Mouse (Mus musculus) right cerebral cortex, postnatal 10 days (tissue): ENCODE results near the gene Dnaaf3.
A peak's percentile ranks its signal among the peaks of the same experiment; 100 is the strongest.

Experiments used
- DNase-seq, 2 experiments: peaks; one replicate each; pipeline ENCODE4 v3.0.0; 2021; ENCODE audit warnings: low spot score in 2 of 2

Gene Dnaaf3

DNA sequence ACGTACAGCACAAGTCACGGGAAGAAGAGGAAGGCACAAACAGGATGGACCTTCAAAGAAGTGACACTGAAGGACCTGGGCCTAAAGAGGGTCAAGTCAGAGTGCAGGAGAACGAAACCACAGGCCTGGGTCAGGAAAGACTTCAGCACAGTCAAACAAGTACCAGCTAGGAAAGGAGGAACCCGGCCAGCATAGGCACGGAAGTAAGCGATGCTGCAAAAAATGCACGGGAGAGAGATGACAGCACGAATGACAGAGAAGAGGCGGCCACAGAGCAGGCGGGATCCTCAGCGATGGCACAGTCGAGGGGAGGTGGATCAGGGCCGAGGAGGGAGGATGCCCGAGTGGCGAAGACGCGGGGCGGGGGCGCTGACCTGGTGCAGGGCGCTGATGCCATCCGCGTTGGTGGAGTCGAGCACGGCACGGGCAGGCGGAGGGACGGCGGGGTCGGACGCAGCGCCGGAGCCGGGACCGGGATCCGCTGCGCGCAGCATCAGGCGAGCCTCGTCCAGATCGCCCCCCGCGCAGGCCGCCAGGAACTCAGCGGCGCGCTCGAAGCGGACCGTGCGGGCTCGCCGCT lies 31.3 kb downstream of the Dnaaf3 start:
- peak; percentile 66 to 68 for DNase-seq

DNA sequence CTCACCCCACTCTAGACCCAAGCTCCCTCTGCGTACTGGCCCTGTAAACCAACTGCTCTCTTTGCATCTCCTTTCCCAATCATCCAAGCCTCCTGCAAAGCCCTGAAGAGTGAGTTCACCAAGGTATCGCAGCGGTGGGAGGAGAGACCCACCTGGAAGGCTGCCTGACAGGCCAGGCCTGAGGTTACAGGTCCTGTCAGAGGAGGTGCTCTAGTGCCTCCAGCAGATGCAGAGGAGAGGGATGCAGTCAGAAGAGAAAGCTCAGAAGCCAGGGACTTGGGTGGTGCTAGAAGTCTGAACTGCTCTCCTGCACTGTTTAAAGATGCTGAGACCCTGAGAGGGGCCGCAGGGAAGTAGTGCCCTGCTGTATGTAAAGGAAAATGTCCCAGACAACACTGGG lies 33.2 kb downstream of the Dnaaf3 start:
- no peak for DNase-seq

DNA sequence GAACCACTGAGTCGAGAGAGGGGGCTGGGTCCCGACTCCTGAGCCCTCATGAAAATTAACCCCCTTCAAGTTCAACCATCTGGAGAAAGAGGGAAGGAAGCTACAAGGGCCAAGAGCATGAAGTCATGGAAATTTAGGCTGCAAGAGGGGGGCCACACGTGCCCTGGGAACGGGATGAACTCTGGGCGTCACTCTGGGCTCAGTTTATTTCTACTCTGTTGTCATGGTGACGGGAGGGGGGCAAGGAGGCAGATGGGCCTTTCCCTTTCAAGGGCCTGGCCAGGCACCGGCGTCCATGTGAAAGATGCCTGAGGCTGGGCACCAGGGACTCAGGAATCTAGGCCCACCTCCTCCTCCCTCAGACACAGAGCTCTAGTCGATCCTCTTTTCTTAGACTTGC lies 34.0 kb downstream of the Dnaaf3 start:
- peak in 1 of 2 experiments; percentile 67 for DNase-seq

DNA sequence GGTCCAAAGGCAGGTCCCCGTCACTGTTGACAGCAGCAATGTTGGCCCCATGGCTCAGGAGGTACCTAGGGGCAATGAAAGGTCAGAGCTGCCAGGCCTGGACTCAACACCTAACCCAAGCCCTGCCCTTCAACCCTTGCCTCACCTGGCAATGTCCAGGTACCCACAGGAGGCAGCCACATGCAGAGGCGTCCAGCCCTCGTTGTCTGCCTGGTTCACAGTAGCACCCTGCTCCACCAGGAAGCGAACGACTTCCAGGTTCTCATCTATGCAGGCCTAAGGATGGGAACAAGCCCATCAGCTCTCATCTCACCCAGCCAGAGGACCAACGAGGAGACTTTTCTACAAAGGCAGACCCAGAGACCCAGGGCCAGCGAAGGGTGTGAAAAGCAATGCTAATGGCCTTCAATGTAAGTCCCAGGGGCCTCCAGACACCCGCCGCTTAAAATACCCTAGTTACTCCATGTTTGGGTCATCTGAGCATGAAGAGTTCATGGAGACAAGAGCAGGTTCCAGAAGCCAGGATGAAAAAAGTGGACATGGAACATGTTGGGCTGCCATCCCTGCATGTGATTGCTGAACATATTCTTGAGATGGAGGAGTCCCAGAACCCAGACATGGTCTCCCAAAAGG lies 34.9 kb downstream of the Dnaaf3 start:
- no peak for DNase-seq

DNA sequence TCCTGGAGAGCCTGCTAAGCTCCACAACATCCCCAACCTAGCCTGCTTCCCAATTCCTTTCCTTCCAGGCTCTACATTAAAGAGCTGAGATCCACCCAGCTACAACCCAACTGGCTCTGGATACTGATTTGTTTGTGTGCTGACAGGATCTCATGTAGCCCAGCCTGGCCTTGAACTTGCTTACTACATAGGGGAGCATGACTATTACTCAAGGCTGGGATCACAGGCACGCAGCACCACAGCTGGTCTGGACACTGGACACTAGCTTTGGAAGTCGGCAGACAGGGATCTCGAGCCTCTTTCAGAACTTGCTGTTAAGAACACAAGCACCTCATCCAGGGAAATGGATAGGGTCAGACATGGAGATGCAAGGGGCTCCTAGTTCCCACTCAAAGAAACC lies 35.8 kb downstream of the Dnaaf3 start:
- DNase-seq: no peak

DNA sequence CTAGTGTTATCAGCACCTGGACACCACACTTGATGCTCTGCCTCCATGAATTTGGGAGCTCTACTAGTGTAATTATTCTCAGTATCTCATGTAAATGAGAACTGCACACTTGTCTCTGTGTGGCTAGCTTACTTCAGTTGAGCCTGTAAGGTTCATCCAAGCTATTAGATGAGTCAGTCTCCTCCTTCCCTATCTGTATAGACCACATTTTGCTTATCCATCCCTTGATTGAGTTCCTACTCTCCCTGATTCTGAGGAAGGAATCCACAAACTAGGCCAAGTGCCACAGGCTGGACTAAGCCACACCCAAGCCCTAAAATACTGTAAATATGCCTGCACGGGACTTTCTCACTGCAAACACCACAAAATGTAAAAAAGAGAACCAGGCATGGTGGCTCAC lies 38.3 kb downstream of the Dnaaf3 start:
- DNase-seq: no peak

DNA sequence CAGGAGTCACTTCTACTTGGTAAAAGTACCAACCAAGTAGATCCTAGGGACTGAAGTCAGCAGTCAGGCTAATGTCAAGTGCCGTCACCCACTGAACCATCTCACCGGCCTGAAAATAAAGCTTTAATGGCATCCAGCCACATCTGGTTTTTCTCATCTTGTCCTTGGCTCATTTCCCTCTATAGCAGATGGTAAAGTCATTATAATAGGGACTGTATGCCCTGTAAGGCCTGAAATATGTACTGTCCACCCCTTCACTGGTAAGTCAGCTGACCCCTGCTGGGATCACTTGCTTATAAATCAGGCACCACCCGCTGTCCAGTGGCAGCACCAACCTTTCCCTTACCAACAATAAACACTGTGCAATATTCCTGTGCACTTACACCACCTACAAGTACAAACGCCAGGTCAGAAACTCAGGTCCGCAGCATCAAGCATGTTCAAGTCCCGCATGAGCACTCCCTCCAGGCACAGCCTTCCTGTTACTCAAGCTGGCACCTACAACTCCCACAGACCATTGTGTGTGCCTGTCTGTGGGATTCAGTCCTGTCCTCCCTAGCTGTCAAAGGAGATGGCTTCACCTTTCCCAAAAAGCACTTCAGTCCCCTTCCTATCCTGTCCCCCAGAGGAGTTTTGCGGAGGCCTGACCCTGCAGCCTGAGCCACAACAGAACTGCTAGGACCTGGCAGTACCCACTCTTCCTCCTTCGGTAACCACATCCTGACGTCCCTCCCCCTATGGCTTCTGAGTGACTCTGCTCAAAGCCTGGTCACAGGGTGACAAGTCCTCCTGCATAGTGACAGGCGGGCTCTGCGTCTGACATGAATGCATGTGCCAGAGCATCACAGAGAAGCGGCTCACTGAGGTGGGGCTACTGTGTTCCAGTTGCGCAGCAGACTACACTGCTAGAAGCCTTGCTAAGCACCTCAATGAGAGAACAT lies 39.7 kb downstream of the Dnaaf3 start:
- no peak for DNase-seq

DNA sequence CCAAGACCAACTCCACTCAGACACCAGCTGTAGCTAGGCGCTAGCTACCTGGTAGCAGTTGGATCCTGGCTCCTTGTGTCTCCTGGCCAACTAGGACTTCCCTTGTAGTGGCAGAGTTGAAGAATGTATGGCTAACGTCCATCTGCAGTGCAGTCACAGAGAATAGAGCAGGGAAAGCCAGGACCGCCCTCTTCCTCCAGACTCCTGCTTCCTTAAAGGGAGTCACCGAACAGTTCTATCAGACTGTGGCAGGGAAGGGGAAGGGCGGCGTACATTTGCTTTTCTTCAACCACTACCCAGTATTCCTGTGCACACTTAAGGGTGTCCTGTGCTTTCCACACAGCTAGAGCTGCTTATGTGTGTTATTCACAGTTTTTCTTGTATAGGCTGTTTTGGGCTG lies 40.9 kb downstream of the Dnaaf3 start:
- DNase-seq: no peak

DNA sequence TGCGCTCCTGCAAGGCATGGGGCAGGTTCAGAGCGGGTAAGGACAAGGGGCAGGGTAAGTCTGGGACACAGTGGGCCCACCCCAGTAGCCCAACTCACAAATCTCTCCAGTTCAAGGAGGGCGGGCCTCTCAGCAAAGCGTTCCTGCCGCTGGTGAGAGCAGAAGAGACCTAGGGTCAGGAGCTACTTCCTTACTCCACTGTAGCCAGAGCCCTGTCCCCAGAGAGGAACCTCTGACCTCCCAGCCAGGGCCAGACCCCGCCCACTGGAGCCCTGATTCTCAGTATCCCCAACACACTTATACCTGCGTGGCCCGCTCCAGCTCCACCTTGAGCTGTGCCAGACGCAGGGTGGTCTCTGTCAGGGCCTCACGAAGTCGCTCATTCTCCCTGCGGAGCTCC lies 50.0 kb downstream of the Dnaaf3 start:
- no peak for DNase-seq

DNA sequence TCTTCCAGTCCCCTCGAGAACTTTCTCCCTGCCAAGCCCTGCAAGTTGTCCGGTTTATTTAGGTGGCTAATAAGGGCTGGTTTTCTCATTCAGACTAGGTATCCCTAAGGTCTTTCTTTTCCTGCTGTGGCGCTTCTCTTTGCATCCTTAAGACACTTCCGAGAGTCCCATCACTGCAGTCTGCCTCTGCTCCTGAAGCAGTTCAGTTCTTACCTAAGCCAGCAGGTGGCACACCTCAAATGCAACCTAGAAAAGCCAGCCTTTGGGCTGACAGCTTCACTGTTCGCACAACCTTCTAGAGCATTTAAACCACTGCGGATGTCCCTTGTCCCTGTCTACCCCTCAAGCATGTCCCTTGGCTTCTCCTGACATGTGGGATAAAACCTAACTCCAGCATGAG lies 52.6 kb downstream of the Dnaaf3 start:
- peak in 1 of 2 experiments; percentile 68 for DNase-seq

DNA sequence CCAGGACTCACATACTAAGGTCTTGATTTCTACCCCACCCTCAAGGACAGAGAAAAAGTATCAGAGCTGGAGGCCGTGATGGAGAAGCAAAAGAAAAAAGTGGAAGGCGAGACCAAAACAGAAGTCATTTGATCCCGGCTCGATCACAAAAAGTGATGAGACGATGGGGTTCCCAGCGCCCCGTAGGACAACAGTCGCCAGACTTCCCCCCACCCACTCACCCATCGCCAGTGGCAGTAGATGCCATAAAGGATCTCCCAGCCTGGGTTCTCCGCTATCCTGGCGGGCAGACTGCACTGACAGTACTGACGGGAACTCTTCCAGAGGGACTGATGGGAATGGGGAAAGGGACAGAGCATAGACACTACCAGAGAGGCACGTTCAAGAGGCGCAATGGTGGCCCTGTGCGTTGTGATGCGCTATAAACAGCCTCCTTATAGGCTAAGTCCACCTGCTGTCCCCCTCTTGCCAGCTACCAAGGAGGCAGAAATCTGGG lies 53.4 kb downstream of the Dnaaf3 start:
- DNase-seq: no peak

DNA sequence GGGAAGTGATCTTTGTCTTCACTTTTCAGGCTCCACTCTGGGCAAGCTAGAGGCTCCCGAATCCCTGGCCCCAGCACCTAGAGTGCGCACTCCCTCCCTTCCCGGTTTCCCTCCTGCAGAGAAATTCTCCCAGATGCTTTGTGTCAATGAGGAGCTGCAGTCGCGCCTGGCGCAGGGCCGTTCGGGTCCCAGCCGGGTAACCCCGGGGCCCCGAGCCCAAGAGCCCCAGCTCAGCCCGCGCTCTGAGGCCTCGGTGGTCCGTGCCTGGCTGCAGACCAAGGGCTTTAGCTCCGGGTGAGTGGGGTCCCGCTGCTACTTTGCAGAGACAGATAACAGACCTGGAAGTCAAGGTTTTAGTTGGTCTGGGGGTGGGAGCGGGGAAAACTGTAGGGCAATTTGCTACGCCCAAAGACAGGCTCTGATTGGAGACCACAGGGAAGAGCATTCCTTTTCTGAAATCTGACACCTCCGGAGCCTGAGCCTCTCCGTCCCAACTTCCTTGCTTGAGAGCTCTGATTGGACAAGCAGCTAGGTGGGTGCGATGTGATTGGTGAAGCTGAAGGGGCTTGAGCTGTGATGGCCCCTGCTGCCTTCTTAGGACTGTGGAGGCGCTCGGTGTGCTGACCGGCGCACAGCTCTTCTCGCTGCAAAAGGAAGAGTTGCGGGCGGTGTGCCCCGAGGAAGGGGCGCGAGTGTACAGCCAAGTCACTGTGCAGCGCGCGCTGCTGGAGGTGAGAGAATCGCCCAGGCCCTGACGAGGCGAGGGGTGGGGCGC lies 54.0 kb downstream of the Dnaaf3 start:
- peak; percentile 81 to 87 for DNase-seq

DNA sequence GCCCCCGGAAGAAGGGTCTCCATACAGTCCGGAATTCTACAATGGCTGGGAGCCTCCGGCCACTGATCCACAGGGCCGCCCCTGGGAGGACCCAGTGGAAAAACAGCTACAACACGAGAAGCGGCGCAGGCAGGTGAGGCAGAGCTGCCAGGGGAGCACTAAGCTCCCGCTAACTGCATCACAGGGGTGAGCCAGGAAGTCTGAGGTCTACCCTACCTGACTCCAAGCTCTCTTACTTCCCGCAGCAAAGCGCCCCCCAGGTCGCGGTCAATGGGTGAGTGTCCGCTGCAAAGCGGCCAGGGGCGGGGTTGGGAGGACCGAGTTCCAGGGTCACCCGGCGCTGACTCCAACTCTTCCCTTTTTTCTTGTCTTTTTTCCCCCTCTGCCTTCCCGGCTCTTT lies 58.3 kb downstream of the Dnaaf3 start:
- no peak for DNase-seq
